Mouse (Mus musculus) brain, embryonic 14.5 days (tissue): ENCODE measurements around the gene Arhgap22.

ENCODE experiments used
- CTCF ChIP-seq: fragments of 200-500 bp; IDR thresholded peaks from 2 replicates; pipeline ENCODE4 v1.5.1; 2012; ENCODE audit warnings: inconsistent platforms, mild to moderate bottlenecking, moderate library complexity, borderline replicate concordance; ENCODE audit not compliant: insufficient read depth, insufficient read length; ENCODE audit errors: extremely low read depth
- POLR2A ChIP-seq: fragments of 200-500 bp; IDR thresholded peaks from 2 replicates; pipeline ENCODE4 v1.6.1; 2012; ENCODE audit warnings: mild to moderate bottlenecking, inconsistent platforms, borderline replicate concordance; ENCODE audit not compliant: poor library complexity, insufficient read depth, insufficient read length, severe bottlenecking; ENCODE audit errors: extremely low read depth

- TF ChIP-seq CTCF = no peak
- TF ChIP-seq POLR2A = no peak
These were observed 11.7 kb upstream of the Arhgap22 start for GRCm38 (mm10) chr14:33202161-33202560.
